Mouse (Mus musculus): ENCODE measurements around the gene Drd1.

Drd1 gene

DNA sequence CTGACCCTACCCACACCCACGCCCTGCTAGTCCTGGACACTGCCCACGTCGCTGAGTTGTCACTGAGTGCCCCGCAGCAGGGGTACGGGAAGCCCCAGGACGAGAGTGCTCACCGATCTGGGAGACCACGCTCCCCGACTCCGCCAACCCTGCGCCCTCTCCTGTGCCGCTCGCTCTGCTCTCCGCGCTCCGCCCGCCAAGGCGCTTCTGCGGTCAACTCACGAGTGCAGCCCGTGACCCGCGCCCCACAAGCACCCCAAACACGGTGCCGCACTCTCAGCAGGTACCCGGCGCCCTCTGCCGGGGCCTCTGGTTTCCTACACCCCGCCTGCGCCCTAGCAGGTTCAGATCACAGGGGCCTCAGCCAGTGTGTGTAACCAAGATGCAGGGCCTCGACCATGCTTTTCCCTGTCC, at the start of gene Drd1:
Gene Drd1, minus strand, starts transcription at position 258 of the 414 bp plus-strand sequence.
- peak; percentile 38 to 52 for DNase-seq

DNA sequence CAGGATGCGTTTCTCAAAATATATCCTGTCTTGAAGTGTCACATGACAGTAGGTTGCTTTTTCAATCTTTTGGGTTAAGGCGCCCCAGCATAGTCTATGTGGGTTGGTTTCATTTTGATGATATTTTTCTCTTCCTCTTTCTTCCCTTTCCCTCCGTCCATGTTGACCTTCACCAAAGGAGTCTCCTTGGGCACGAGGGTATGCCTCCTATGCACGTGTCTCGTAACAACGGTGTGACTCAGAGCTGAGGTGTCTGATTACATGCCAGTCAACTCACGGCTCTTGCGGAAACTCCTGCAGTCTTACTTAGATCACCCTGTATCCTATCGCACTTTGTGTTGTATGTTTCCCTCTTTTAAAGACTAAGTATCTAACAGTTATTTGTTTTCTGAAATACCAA, 48.4 kb upstream of the Drd1 start:
- no peak for DNase-seq

DNA sequence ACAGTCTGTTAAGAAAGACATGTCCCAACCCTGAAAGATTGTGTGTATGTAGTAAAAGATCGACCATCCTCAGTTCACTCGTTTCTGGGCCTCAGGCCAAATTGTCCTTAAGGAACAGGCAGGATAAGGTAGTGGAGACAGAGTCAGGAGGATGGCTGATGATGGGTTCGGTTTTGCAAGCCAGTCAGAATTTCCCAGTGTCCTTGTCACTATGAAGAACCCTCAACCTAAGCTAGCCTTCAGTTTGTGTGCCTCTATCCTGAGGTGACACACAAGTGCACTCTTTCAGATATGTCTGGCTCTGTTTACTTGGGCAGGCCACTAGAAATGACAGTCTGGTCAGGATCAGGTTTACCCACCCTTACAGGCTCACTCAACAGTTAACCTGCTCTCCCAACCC, 47.8 kb upstream of the Drd1 start:
- no peak for DNase-seq

DNA sequence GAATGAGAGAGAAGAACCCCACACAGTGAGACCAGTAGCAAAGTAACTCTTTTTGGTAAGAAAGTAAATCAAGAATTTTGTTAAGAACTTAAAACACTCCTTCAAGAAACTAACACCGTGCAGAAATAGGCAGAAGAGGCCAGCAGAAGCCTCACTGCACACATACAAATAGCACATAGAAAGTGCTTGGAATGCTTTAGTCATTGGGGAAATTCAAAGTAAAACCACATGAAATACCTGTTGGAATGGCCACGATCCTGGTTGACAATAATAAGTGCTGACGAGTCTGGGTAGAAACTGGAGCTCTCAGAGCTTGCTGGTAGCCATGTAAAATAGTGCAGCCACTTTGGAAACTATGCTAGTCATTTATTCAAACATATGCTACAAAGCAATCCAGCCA, 46.6 kb upstream of the Drd1 start:
- no peak for DNase-seq

DNA sequence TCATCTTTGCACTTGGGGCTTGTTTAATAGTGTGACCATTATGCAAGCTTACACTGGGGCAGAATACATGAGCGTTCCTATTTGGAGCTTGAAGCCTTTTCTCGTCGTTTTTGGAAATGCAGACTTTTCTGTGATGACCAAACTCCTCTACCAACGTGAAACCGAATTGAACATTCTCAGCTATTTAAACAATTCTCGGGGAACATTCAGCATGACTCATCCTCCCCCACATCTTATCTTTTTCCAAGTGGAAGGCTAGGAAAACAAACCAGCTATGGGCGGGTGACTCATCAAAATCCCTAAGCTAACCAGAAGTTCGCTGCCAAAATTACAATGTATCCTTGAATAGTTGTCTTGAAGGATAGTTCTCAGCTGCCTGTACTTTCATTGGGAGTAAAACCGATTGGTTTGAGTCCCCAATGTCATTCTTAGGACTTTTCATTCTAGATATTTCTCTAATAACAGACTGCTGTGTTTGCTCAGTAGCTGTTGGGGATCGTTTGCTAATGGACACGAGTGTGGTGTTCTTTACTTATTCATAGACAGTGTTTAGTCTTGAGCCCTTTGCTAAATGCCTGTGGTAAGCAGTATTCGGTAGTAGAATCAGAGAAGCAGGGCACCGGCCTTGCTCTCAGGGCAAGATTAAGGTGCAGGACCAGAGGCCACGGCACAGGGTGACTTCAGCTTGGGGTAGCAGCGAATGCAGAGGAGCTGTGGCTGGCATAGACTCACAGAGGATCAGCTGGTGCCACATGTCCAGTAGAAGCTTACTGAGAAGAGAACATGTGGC, 45.7 kb upstream of the Drd1 start:
- no peak for DNase-seq

DNA sequence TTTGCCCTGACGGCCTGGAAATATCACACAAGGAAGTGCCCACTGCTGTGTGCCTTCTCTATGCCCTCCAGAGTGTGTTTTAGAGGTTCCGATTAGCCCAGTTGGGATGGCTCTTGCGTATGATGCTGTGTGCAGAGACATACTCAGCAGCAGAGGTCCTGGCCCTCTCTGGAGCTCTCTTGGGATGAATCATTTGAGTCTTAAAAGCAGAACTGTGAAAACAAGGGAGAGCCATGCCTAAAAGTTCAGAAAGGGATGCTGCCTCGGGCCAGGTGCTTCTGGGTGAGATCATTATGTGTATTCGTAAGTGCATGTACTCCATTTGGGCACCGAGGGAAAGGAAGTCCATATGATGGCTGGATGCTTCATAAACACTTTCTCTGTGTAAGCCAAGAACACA, 42.3 kb upstream of the Drd1 start:
- no peak for DNase-seq

DNA sequence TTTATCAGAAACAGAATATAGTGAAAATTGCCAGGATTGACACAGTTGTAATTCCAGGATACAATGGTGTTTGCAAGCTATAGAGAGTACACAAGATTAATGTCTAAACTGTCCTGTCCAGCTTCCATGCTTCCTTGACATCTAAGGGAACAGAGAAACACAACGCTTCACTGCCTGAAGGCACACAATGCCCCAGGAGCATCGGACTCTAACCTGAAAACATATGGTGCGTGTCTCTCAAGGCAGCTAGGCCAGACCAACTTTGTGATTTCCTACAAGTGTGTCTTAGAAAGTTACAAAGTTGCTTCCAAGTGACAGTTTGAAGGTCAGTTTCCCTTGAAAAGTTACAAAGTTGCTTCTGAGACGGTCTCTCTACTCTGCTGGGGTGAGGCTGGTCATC, 41.7 kb upstream of the Drd1 start:
- no peak for DNase-seq

DNA sequence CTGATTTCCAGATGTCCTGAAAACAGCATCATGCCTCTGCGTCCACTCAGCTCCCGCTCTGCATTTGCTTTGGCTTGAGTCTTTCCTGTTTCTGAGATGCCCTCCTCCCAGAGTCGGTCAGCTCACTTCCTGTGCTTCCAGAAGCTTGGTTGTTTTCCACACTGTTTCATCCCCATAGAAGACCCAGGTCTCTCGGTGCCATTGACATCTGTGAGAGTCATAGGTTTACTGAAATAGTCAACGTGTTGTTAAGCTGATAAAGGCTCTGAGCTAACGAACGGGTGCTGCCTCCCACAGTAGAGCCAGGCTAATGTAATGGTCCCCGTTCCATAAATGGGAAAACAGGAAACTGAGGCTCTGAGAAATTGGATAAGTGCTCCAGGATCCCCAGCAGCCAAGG, 40.2 kb upstream of the Drd1 start:
- DNase-seq: no peak

DNA sequence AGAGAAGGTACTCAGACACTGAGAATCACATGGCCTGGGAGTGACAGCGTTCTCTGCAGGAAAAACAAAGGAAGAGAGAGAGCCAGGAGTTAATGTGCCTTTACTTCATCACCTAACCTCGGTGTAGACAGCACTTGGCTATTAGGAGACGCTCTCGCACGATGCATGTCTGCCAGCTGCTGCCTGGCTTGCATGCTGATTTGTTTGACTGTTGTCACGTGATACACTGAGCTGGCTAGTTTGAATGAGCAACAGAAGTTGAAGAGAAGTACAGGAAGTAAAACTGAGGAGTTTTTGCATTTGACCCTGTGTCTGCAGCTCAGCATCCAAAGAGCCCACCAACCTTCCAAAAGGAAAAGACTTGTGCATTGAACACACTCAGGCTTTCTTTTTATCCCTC, 39.5 kb upstream of the Drd1 start:
- no peak for DNase-seq

DNA sequence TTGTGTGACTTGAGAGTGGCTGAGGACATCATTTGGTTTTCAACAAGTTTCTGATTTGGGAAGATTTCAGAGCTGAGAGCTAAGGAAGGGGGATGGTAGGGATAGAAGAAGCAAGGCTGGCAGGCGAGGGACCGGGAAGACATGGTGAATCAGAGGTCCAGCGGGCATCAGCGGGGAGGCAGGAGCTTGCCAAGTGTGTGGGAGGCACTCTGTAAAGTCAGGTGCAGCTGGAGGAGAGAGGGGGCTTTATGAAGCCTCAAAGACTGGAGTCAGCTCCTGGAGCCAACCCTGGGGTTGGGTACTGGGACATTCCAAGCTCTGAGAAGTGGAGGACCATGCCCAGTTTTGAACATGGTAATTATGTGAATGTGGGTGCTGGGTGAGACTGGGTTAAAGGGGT, 38.8 kb upstream of the Drd1 start:
- DNase-seq: no peak

DNA sequence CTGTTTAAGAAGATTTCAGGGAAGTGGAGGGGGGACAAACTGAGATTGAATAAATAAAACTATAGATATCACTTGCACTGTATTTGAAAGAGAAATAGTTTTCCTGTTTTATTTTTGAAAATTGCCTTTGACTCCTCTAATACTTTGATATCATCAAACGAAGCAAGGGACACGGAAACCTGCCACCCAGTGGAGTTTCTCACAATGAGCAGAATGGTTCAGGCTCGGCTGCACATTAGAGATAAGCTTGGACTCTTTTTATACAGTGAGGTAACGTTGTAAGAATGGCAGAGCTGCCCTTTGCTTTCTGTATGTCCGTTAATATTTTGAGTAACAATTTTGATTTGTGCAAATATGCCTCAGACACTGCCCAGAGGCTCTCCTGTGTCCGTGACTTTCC, 36.2 kb upstream of the Drd1 start:
- no peak for DNase-seq

DNA sequence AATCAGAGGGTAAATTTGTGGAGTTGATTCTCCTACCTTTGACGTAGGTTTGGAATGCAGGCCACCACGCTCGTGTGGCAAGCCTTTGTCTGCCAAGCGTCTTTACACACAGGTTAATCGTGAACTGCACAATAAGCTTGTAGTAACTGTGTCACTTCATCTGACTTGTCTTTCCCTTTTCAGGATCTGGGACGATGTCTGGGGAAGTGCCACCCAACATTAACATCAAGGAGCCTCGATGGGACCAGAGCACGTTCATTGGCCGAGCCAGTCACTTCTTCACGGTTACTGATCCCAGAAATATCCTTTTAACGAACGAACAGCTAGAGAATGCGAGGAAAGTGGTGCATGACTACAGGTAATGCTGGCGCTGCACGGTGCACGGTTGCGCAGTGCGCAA, 29.8 kb upstream of the Drd1 start:
- no peak for DNase-seq

DNA sequence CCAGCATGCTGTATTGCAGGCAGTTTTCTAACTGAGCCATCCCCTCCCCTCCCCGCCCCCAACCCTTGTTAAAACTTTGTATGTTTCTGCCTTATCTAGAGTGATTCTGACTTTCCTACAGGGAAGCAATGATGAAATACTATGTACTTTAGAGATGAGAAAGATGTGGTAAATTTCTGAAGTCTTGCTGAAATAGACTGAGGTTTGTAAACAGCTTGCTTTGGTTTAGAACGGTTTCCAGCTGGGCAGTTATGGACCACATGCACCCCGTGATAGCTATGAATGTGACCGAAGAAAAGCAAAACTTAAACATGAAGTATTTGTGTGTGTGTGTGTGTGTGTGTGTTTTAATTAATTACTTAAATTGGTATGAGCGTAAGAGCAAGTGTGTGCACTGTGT, 29.3 kb upstream of the Drd1 start:
- DNase-seq: no peak

DNA sequence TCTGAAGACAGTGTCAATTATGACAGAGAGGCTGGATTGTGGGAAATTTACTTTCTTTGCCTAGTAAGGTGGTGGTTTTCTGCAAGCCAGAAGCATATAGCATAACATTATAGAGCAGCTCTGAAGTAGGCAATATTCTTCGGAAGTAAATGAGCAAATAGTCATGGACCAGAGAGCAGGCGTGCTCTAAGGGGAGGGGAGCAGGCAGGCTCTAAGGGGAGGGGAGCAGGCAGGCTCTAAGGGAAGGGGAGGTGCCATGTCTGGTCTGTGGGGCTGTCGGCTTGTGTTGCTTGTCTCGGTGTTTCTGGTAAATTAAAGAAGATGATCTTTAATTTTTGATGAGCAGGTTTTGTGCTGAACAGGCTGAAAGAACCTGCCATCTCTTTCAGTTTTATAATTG, 28.7 kb upstream of the Drd1 start:
- DNase-seq: no peak

DNA sequence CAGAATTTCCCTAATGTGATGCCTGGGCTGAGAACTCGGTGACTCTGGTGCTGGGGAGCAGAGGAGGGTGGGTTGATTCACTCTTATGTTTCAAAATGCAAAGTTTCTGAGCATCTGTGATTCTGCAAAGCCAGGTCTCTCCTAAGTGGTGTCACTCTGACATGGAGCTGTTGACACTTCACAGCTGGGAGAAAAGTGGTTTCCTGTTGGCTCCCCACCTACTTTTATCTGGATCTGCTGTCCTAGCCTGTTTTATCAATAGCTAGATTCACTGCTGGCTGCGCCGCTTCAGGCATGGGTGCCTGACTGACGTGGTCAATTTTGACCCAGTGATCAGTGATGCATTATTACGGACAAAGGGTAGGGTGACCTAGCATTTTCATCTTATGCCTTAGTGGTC, 27.4 kb upstream of the Drd1 start:
- DNase-seq: no peak

DNA sequence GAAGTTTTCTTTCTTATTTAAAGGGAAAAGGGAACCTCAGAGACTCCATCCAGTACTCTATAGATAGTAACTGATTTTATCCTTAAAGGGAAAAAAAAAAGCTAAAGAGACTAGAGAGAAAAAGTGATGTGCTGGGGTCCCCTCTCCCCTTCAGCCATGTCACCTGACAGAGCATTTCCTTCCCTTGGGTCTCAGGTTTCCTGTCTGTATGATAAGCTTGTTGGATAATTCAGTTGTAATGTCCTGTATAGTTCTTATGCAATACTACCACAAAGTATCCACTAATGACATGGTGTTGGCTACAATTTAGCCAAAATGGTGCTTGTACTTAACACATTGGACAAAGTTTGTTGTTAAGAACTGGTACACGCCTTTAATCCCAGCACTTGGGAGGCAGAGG, 25.3 kb upstream of the Drd1 start:
- DNase-seq: no peak

DNA sequence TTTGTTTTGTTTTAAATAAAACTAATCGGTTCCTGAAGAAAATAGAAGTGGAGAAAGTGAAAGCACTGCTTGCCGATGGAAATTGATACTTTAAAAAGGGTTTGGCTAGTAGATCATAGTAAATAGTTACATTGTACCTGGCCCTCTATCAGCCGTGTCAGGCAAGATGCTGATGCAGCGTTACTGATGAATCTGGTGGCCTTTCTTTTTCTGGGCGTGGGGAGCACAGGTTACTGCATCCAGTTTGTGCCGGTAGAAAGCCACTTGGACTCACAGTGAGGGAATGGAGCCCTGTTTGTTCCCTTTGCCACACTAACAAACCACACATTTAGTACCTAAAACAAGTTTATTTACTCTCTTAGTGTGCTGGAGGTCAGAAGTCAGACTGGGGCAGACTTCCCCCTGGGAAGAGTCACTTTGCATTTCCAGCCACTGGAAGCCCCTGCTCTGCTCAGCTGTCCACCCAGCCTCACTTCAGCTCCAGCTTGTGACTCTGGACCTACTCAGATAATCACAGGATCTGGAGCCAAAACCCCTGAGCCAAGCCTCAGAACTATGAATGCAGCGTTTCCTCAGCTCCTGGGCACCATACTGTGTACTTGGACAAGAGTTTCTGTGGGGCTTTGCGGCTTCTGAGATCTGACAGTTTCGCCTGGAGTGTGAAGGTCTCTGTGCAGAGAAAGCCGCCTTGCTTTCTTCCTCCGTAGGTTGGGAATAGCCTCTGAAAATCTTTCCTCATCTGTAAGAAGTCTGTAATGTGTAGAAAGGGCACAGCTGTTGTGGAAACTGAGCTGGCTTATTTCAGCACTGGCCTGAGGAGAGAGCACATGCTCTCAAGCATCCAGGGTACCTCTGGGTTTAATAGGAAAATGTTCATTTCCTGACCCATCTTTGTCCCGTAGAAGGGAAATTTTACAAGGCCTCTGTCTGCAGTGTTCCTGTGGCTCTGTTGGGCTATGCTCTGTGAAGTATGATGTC, 24.6 kb upstream of the Drd1 start:
- DNase-seq: no peak

DNA sequence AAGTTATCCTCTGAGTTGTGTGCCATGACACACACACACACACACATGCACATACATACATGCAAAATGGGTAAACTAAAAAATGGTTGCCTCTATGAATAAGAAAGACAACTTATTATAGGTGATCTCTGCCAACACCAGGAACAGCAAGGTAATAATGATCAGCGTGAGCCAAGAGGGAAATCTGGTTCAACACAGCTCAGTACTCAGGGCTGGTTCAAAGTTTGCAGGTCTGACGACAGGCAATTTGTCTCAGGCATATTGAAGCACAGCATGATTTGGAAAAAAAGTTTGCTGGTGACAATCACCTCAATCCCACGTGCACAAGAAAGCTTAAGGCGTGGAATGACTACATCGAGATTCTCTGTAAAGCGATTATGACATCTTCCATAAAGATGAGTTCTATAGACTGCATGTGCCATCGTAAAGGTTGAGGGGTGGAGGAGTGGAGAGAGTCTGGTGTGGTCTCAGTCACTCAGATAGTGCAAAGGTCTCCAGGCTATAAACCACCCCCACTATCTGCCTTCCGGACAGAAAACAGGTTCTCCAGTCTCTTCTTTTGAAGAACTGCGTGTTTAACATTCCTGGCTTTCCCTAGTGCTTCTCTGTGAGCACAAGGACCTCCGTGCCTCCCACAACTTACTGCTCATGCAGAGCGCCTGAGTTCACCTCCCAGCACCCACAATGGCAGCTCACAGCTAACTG, 22.1 kb upstream of the Drd1 start:
- DNase-seq: no peak

DNA sequence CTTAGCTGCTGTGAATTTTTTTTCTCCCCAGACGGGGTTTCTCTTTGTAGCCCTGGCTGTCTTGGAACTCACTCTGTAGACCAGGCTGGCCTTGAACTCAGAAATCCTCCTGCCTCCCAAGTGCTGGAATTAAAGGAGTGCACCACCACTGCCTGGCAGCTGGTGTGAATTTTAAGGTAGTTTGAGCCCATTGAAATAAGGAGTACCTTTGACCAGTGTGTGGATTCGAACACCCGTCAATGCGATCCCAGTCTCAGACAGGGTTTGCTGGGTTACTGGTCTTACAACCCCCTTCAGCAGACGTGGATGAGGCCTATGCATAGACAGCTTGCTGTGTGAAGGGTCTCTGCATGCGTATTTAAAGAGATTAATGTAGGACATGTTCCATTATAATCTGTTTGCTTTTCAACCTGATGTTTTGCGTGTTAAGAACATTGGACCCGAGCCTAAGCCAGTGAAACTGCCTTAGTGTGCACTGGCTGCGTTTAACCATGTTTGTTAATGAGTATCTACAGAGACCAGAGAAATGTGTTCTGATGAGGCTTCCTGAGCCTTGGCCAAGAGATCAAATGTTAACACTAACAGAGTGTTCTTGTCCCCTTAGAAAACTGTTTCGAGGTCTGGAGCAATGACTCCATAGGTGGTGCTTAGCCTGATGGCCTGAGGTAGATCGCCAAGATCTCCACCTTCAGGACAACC, 21.4 kb upstream of the Drd1 start:
- DNase-seq: no peak

DNA sequence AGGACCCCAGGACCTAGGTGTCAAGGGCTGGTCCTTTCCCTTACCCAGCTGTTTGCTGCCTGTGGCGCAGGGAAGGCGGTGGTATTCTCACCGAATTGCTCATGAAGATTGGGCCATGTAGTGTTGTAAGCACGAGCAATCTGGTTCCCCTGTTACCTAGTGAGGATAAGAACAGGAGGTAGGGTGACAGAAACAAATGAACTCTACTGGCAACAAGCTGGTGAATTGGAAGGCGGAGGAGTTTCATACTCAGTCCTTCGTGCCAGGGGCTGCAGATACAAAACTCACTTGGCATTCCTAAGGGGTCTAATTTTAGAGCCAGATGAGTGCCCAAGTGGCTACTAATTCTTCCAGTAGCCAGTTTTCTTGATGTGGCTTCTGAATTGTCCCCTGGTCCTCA, 20.5 kb upstream of the Drd1 start:
- DNase-seq: no peak

DNA sequence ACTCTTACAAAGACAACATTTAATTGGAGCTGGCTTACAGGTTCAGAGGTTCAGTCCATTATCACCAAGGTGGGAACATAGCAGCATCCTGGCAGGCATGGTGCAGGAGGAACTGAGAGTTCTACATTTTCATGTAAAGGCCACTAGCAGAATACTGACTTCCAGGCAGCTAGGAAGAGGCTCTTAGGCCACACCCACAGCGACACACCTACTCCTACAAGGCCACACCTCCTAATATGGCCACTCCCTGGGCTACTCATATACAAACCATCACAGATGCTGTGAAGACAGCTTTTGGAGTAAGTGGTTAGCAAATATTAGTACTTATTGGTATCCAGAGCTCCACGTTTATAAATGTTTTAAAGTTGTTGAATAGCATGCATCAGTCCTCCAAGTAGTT, 19.9 kb upstream of the Drd1 start:
- no peak for DNase-seq

DNA sequence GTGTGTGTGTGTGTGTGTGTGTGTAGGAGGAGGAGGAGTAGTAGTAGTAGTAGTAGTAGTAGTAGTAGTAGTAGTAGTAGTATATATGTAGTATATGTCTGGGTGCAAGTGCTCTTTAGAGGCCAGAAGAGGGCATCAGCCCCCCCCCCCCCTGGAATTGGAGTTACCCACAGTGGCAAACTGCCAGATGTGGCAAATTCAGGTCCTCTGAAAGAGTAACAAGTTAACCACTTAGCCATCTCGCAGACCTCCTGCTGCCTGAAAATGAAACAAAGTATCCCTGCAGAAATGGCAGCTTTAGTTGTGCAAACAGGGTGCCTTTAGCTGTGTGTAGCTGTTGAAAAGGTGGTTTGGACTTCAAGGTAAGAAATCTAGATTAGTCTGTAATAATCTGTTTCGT, 18.0 kb upstream of the Drd1 start:
- DNase-seq: no peak

DNA sequence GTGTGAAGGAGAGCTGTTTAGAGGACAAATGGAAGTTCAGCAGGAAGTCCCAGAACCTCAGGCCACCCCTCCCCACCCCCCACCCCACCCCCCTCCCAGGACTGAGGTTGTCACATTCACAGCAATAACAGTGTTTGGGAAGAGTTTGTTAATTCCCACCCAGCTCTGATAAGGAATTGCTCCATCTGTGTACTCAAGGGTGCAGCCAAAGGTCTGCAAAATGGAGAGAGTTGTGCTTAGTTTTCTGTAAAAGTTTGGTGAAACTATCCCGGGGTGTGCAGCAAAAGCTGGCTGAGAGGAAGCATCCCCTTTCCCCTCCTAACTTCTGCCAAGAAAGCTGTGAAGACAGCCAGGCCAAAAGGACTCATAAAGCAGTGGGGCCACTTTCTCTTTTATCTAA, 17.6 kb upstream of the Drd1 start:
- DNase-seq: no peak

All from thymus, adult 18-20 months (tissue).